Mouse (Mus musculus) kidney, postnatal 25 days (tissue): ENCODE measurements around the gene Ppp2r3d.

ENCODE experiments used
- DNase-seq, 2 experiments: peaks; one replicate each; pipeline ENCODE4 v3.0.0; 2021; ENCODE audit warnings: mixed read lengths in 2 of 2

Ppp2r3d gene

GRCm38 (mm10) chr9:124408564-124408963 is 68.1 kb downstream of the Ppp2r3d start:
- DNase-seq: no peak
